Mouse (Mus musculus) stomach, postnatal 0 days (tissue): ENCODE measurements around the gene Tenm3. TPM values are rescaled to one million over a fixed set of nuclear protein-coding genes. Genes with fewer than 3 reads are reported as not detected.

Source experiments
- ATAC-seq: fragments of 200-750 bp; cut with Nextera tagmentation; 2 replicates; pipeline ENCODE4 v1.8.0; 2017; ENCODE audit not compliant: low FRiP score, low TSS enrichment
- DNase-seq: peaks from one replicate; pipeline ENCODE4 v3.0.0-alpha.2; 2016; ENCODE audit warnings: low spot score
- H3K27ac ChIP-seq: fragments of 300-500 bp; sonication (generic); replicated peaks from 2 replicates; pipeline ENCODE4 v1.5.1; 2014; ENCODE audit warnings: mild to moderate bottlenecking, control low read depth
- H3K27me3 ChIP-seq: fragments of 300-500 bp; sonication (generic); 2 replicates; pipeline ENCODE4 v1.6.1; 2014; ENCODE audit warnings: low read length; ENCODE audit not compliant: control insufficient read depth, insufficient read depth
- H3K36me3 ChIP-seq: fragments of 300-500 bp; sonication (generic); 2 replicates; pipeline ENCODE4 v1.6.1; 2014; ENCODE audit warnings: low read length, mixed read lengths; ENCODE audit not compliant: control insufficient read depth, insufficient read depth
- H3K4me1 ChIP-seq: fragments of 300-500 bp; sonication (generic); replicated peaks from 2 replicates; pipeline ENCODE4 v1.6.1; 2014; ENCODE audit warnings: antibody characterized with exemption; ENCODE audit not compliant: control insufficient read depth, insufficient read depth
- H3K4me2 ChIP-seq: fragments of 300-500 bp; sonication (generic); replicated peaks from 2 replicates; pipeline ENCODE4 v1.6.1; 2014; ENCODE audit warnings: low read depth, mild to moderate bottlenecking, control low read depth, moderate library complexity
- H3K4me3 ChIP-seq: fragments of 300-500 bp; sonication (generic); 2 replicates; pipeline ENCODE4 v1.5.1; 2014; ENCODE audit warnings: low read depth, low read length, control low read depth
- H3K9ac ChIP-seq: fragments of 300-500 bp; sonication (generic); 2 replicates; pipeline ENCODE4 v1.6.1; 2014; ENCODE audit warnings: mild to moderate bottlenecking, low read length, control low read depth, mixed read lengths
- H3K9me3 ChIP-seq: fragments of 300-500 bp; sonication (generic); 2 replicates; pipeline ENCODE4 v1.6.1; 2016; ENCODE audit warnings: low read length; ENCODE audit not compliant: control insufficient read depth
- CTCF ChIP-seq: IDR thresholded peaks from 2 replicates; pipeline ENCODE4 v1.5.1; 2016; ENCODE audit warnings: antibody characterized with exemption, low read depth, mild to moderate bottlenecking, moderate library complexity
- EP300 ChIP-seq: optimal IDR thresholded peaks from 2 replicates; pipeline ENCODE3; 2016; ENCODE audit warnings: antibody characterized with exemption
- WGBS: fragments of 180-500 bp; shearing (Covaris S2); extraction: QIAGEN DNeasy Blood & Tissue Kit; methylation state at CpG from one replicate; pipeline ENCODE4 v1.1.7; 2014; 5-methylcytosine and 5-hydroxymethylcytosine counted together
- polyA plus RNA-seq: library from polyadenylated mRNA; unstranded; fragments of >200 nt; fragmentation: Nextera tagmentation; extraction: Ambion mirVana; gene quantifications from 2 replicates; pipeline ENCODE4 v1.2.1, GENCODE M21; 2015

The Tenm3 gene
- polyA plus RNA-seq, 1 experiment from 2014 or later = 4.5 TPM

DNA sequence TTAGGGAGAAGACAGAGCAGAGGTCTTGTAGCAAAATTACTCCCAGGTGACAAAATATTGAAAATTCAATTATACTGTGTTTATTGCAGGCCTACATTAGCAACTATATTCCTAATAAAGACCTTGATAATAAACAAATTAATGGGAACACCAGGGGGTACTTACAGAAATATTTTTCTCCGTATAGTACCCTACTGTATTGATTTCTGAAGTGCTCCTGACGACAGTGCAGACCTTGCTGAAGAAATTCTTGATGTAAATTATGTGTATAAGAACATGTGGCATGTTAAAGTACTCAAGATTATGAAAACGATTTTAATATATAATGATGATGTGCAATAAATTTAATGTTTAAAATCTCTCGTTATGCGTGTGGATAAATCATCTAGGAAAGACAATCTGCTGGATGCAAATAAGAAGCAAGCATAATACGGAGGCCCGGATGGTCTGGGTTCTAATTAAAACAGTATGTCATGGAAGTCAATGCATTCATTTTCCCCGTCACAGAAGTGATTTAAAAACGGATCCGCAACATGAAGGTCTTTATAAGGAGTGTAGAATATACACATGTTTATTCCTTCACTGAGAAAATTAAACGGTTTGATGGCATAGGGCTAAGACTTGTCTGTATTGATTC is 221.1 kb downstream of the Tenm3 start:
- no peaks in the 10 kb centered on the region for H3K9me3 ChIP-seq
- no peak overlapping the region for H3K9ac ChIP-seq
- H3K4me2 ChIP-seq = no peak overlapping the region
- ATAC-seq (no peak), DNase-seq (no peak)
- H3K4me3 ChIP-seq = no peak overlapping the region
- no peak overlapping the region for H3K27ac ChIP-seq
- no peaks in the 10 kb centered on the region for H3K27me3 ChIP-seq
- TF ChIP-seq CTCF (no peak), EP300 (no peak)
- no peaks in the 10 kb centered on the region for H3K4me1 ChIP-seq
- H3K36me3 ChIP-seq = no peaks in the 10 kb centered on the region
- WGBS = 90% methylated on average over 11 of the region's 11 CpGs

DNA sequence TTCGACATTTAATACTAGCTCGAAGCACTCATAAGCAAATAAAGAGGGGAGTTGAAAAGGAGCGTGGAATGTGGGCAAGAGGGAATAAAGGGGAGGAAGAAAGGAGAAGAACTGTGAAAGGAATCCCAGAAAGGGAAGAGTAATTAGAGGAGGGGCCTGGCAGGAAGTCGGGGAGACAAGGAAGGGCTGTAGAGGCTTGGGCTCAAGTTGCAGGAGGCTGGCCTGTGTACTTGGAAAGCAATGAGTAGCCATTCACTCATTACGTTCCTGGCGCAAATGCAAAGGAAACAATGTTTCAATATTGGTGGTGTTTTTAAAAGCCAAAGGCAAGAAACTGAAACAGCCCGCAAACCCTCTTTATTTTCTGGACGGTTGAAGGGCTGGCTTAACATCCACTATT is 228.7 kb downstream of the Tenm3 start:
- H3K4me1 ChIP-seq = no peaks in the 10 kb centered on the region
- no peak for ATAC-seq
- H3K27me3 ChIP-seq = no peaks in the 10 kb centered on the region
- no peak overlapping the region for H3K4me3 ChIP-seq
- H3K4me2 ChIP-seq = no peak overlapping the region
- no peak overlapping the region for H3K27ac ChIP-seq
- H3K9ac ChIP-seq = no peak overlapping the region
- no peaks in the 10 kb centered on the region for H3K9me3 ChIP-seq
- no peak for DNase-seq
- 35% methylated on average over 8 of the region's 8 CpGs for WGBS
- TF ChIP-seq CTCF (no peak), EP300 (no peak)
- no peaks in the 10 kb centered on the region for H3K36me3 ChIP-seq

DNA sequence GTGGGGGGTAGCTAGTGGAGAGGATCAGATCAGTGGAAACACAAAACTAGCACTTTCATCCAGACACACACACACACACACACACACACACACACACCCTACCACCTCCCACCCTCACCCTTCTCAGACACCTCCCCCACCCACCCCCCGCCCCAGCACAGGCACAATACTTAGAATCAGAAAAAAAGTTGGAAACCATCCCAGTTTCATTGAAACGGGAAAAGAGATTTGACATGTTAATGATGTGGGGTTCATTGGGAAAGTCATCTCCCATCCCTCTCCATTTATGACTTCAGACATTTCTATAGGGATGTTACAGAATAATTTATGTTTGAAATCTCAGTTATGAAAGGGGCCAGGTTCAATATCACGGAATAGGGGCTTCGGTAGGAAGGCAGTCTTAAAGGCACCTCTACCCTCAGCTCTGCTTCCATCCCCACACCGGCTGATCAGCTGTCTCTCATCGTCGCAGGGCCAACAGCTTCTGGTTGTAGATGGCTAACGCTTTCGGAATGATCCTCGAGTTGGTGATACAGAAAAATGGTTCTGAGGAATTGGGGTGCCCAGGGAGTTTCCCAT is 231.7 kb downstream of the Tenm3 start:
- H3K27ac ChIP-seq = no peak overlapping the region
- H3K9me3 ChIP-seq = no peaks in the 10 kb centered on the region
- H3K27me3 ChIP-seq = no peaks in the 10 kb centered on the region
- H3K4me2 ChIP-seq = no peak overlapping the region
- H3K36me3 ChIP-seq = no peaks in the 10 kb centered on the region
- DNase-seq (no peak), ATAC-seq (no peak)
- H3K9ac ChIP-seq = no peak overlapping the region
- TF ChIP-seq CTCF (no peak), EP300 (no peak)
- WGBS = 84% methylated on average over 10 of the region's 10 CpGs
- H3K4me1 ChIP-seq = no peaks in the 10 kb centered on the region
- H3K4me3 ChIP-seq = no peak overlapping the region

DNA sequence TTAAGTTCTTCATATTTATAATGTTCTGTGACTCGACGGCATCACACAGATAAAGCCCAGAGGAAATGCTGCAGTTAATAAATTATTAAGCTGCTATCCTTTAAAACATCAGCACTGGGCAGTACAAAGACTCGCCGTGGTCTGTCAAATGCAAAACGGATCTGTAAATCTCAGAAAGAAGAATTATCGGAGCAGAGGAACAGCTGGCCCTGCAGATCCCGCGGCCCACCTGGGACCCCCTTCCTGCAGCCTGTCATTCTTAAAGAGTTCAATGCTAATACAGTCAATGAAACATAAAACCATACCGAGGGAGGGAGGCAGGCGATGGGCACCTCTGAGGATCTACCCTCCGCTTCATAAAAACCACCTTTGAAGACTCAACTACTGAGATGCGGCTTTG is 232.6 kb downstream of the Tenm3 start:
- Histone ChIP-seq H3K36me3 (no peaks in the 10 kb centered on the region), H3K27ac (no peak overlapping the region), H3K4me3 (no peak overlapping the region), H3K9me3 (no peaks in the 10 kb centered on the region), H3K4me1 (no peaks in the 10 kb centered on the region), H3K9ac (no peak overlapping the region), H3K4me2 (no peak overlapping the region), H3K27me3 (no peaks in the 10 kb centered on the region)
- no peak for ATAC-seq
- TF ChIP-seq EP300 (no peak), CTCF (no peak)
- 65% methylated on average over 12 of the region's 12 CpGs for WGBS
- DNase-seq = no peak

DNA sequence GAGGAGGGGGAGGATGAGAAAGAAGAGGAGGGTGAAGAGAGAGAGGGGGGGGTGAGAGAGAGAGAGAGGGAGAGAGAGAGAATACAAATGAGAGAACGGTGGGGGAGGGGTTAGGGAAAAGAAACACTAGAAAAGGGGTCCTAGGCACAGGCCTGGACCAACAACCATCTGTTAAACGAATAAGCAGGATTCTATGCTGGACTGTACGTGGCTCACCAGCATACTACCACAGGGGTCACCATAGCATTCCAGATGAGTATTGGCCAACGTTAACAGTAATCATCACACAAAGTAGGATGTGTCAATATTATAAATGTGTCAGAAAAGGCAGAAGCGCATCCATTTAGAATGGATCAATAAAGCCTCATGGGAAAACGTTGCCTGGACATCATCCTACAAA is 233.4 kb downstream of the Tenm3 start:
- Histone ChIP-seq H3K4me1 (no peaks in the 10 kb centered on the region), H3K4me2 (no peak overlapping the region), H3K4me3 (no peak overlapping the region), H3K27ac (no peak overlapping the region), H3K36me3 (no peaks in the 10 kb centered on the region), H3K9me3 (no peaks in the 10 kb centered on the region), H3K9ac (no peak overlapping the region), H3K27me3 (no peaks in the 10 kb centered on the region)
- no peak for TF ChIP-seq EP300
- no peak for TF ChIP-seq CTCF
- 73% methylated on average over 6 of the region's 6 CpGs for WGBS
- no peak for ATAC-seq
- no peak for DNase-seq

DNA sequence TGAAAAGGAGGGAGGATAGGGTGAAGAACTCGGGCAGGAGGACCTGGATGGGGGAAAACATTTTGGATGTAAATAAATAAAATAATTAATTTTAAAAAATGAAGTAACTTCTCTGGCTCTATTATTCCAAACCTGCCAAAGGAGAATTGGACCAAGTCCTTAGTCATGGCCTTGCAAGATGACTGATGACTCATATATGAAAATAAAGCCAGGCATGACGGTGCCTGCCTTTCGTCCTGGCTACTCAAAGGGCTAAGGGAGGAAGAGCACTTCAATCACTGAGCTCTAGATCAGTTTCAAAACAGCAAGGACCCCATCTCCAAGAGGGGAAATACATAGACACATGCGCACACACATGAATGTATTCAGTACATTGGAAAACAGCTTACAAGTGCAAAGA is 234.1 kb downstream of the Tenm3 start:
- TF ChIP-seq CTCF (no peak), EP300 (no peak)
- no peak for DNase-seq
- no peaks in the 10 kb centered on the region for H3K27me3 ChIP-seq
- no peak for ATAC-seq
- no peak overlapping the region for H3K27ac ChIP-seq
- no peak overlapping the region for H3K4me2 ChIP-seq
- WGBS = 65% methylated on average over 4 of the region's 4 CpGs
- no peak overlapping the region for H3K9ac ChIP-seq
- H3K4me1 ChIP-seq = no peaks in the 10 kb centered on the region
- no peak overlapping the region for H3K4me3 ChIP-seq
- no peaks in the 10 kb centered on the region for H3K9me3 ChIP-seq
- no peaks in the 10 kb centered on the region for H3K36me3 ChIP-seq
